Mouse (Mus musculus) C2C12 (cell line): ENCODE measurements around the gene Ncam2. TPM values are rescaled to one million over a fixed set of nuclear protein-coding genes. Genes with fewer than 3 reads are reported as not detected.

Experiments used
- H3K27me3 ChIP-seq: one replicate; pipeline ENCODE4 v1.6.1; 2011; ENCODE audit not compliant: control insufficient read depth, insufficient read depth, insufficient read length
- H3K36me3 ChIP-seq: one replicate; pipeline ENCODE4 v1.6.1; 2011; ENCODE audit not compliant: control insufficient read depth, insufficient read depth
- H3K4me3 ChIP-seq: one replicate; pipeline ENCODE4 v1.5.1; 2011; ENCODE audit warnings: mild to moderate bottlenecking, control low read depth; ENCODE audit not compliant: poor library complexity, insufficient read depth, severe bottlenecking
- H3K79me2 ChIP-seq: one replicate; pipeline ENCODE4 v1.6.1; 2011; ENCODE audit not compliant: control insufficient read depth, insufficient read depth
- H3K79me3 ChIP-seq: one replicate; pipeline ENCODE4 v1.6.1; 2011; ENCODE audit warnings: low read depth, control low read depth
- H3ac ChIP-seq: one replicate; pipeline ENCODE3; 2011; ENCODE audit warnings: low read depth; ENCODE audit not compliant: control insufficient read depth, insufficient read length
- CEBPB ChIP-seq: IDR thresholded peaks from one replicate; pipeline ENCODE4 v1.6.1; 2011; ENCODE audit warnings: low read depth, mild to moderate bottlenecking, control low read depth, moderate library complexity
- CTCF ChIP-seq: IDR thresholded peaks from one replicate; pipeline ENCODE4 v1.5.1; 2011; ENCODE audit not compliant: control insufficient read depth, insufficient read depth, insufficient read length
- FOSL1 ChIP-seq: IDR thresholded peaks from one replicate; pipeline ENCODE4 v1.8.0; 2011; ENCODE audit warnings: mild to moderate bottlenecking, low read length; ENCODE audit not compliant: poor library complexity, insufficient read depth, severe bottlenecking
- MAX ChIP-seq: IDR thresholded peaks from one replicate; pipeline ENCODE4 v1.6.1; 2011; ENCODE audit warnings: mild to moderate bottlenecking, control low read depth
- MYOD1 ChIP-seq: IDR thresholded peaks from one replicate; pipeline ENCODE4 v1.6.1; 2011; ENCODE audit warnings: low read depth; ENCODE audit not compliant: control insufficient read depth, insufficient read length
- MYOG ChIP-seq: IDR thresholded peaks from one replicate; pipeline ENCODE4 v1.6.1; 2011; ENCODE audit not compliant: control insufficient read depth, insufficient read length; ENCODE audit errors: extremely low read depth
- USF1 ChIP-seq: IDR thresholded peaks from one replicate; pipeline ENCODE4 v1.6.1; 2011; ENCODE audit warnings: low read depth, mild to moderate bottlenecking, control low read depth, moderate library complexity
- polyA plus RNA-seq: library from polyadenylated mRNA; unstranded; fragments of >200 nt; fragmentation: generic; extraction: Trizol; gene quantifications from one replicate; pipeline ENCODE4 v1.2.1, GENCODE M21; 2012; ENCODE audit warnings: missing spikeins

The Ncam2 gene
- polyA plus RNA-seq, 1 experiment = not detected

- Histone ChIP-seq H3K79me2 (no peaks in the 10 kb centered on the region), H3K79me3 (no peaks in the 10 kb centered on the region), H3ac (no peak overlapping the region), H3K4me3 (no peak overlapping the region), H3K36me3 (no peaks in the 10 kb centered on the region), H3K27me3 (no peaks in the 10 kb centered on the region)
- TF ChIP-seq MYOD1 (no peak), FOSL1 (no peak), CTCF (no peak), MAX (no peak), MYOG (no peak), USF1 (no peak), CEBPB (no peak)
Observed at GRCm38 (mm10) chr16:81204405-81205034, 4.0 kb downstream of the Ncam2 start.

DNA sequence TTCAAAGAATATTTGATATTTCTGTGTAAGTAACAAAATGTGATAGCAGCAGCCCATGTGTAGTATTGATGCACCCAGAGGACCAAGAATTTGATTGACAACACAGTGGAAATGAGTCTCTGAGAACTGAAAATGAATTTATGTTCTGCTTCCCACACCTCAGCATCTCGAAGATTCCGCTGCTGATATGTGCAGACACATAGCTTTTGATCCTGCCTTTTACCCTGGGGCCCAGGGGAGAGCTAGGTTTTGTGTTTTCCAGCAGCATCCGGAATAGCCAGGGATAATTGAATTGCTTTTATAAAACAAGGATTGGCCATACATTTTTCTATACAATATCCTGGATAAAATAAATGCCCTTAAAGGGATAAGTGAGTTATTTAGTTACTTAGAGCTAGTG is 20.7 kb downstream of the Ncam2 start:
- TF ChIP-seq CTCF (no peak), USF1 (no peak), MYOD1 (no peak), MYOG (no peak), CEBPB (no peak), FOSL1 (no peak), MAX (no peak)
- Histone ChIP-seq H3ac (no peak overlapping the region), H3K36me3 (no peaks in the 10 kb centered on the region)

DNA sequence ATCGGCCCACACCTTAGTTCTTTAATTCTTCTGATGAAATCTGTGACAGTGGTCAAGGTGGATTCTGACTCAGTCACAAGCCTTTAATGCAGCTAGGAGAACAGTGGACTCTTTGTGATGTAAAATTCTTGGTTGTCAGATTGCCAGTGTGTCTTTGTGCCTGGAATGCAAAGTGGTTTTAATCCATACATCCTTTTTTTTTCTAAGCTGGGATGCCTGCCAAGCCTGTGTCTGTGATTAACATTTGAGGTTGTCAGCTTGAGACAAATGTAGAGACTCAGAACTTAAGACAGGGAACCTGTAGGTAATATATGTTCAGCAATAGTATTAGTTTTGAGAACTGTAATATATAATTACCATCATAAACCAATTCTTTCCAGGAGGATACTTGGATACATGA is 23.3 kb downstream of the Ncam2 start:
- Histone ChIP-seq H3K27me3 (no peaks in the 10 kb centered on the region), H3ac (no peak overlapping the region), H3K36me3 (no peaks in the 10 kb centered on the region), H3K4me3 (no peak overlapping the region), H3K79me3 (no peaks in the 10 kb centered on the region), H3K79me2 (no peaks in the 10 kb centered on the region)
- TF ChIP-seq USF1 (no peak), FOSL1 (no peak), MAX (no peak), CTCF (no peak), CEBPB (no peak), MYOD1 (no peak), MYOG (no peak)

More for the DNA sequence above, 20.7 kb downstream of the Ncam2 start:
- no peaks in the 10 kb centered on the region for H3K79me3 ChIP-seq
- no peak overlapping the region for H3K4me3 ChIP-seq
- H3K27me3 ChIP-seq = no peaks in the 10 kb centered on the region
- no peaks in the 10 kb centered on the region for H3K79me2 ChIP-seq

GRCm38 (mm10) chr16:81224253-81224652 is 23.8 kb downstream of the Ncam2 start:
- no peaks in the 10 kb centered on the region for H3K36me3 ChIP-seq
- H3K79me3 ChIP-seq = no peaks in the 10 kb centered on the region
- H3ac ChIP-seq = no peak overlapping the region
- H3K4me3 ChIP-seq = no peak overlapping the region
- TF ChIP-seq CEBPB = no peak
- no peak for TF ChIP-seq MAX
- no peak for TF ChIP-seq MYOD1
- TF ChIP-seq FOSL1 = no peak
- no peak for TF ChIP-seq MYOG
- no peak for TF ChIP-seq USF1
- TF ChIP-seq CTCF = no peak
- H3K27me3 ChIP-seq = no peaks in the 10 kb centered on the region
- H3K79me2 ChIP-seq = no peaks in the 10 kb centered on the region

GRCm38 (mm10) chr16:81254875-81255274 is 54.4 kb downstream of the Ncam2 start:
- Histone ChIP-seq H3K79me2 (no peaks in the 10 kb centered on the region), H3K36me3 (no peaks in the 10 kb centered on the region), H3ac (no peak overlapping the region), H3K79me3 (no peaks in the 10 kb centered on the region), H3K4me3 (no peak overlapping the region), H3K27me3 (no peaks in the 10 kb centered on the region)
- TF ChIP-seq MAX = no peak

DNA sequence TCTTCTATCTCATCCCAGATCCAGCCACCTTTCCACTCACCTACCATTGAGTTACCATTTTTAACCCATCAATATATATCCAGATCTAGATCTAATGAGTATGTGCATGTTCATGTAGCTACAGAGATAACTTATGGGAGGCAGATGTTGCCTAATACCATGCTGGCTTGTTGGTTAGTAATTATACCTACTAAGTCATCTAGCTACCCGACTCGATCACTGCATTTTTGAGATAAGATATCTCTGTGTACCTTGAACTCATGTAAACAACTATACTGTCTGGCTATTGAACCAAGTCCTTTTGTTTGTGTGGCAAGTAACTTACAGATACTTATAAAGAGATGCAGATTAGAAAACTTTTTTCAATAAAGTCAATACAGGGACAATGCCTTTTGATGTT is 59.9 kb downstream of the Ncam2 start:
- no peak overlapping the region for H3ac ChIP-seq
- no peak overlapping the region for H3K4me3 ChIP-seq
- H3K36me3 ChIP-seq = no peaks in the 10 kb centered on the region
- no peaks in the 10 kb centered on the region for H3K79me3 ChIP-seq
- no peaks in the 10 kb centered on the region for H3K27me3 ChIP-seq
- TF ChIP-seq USF1 = no peak
- TF ChIP-seq FOSL1 = no peak
- TF ChIP-seq MYOG = no peak
- TF ChIP-seq MYOD1 = no peak
- TF ChIP-seq CTCF = no peak
- TF ChIP-seq CEBPB = no peak
- no peak for TF ChIP-seq MAX
- H3K79me2 ChIP-seq = no peaks in the 10 kb centered on the region
